Mouse (Mus musculus) neural tube, embryonic 11.5 days (tissue): ENCODE results near the gene Ophn1. TPM values are rescaled to one million over a fixed set of nuclear protein-coding genes. Genes with fewer than 3 reads are reported as not detected.
A peak's percentile ranks its signal among the peaks of the same experiment; 100 is the strongest.

Source experiments
- ATAC-seq: fragments of 200-750 bp; cut with Nextera tagmentation; 2 replicates; pipeline ENCODE4 v1.8.0; 2017; ENCODE audit warnings: moderate number of reproducible peaks, mild to moderate bottlenecking, moderate TSS enrichment, moderate library complexity; ENCODE audit not compliant: insufficient read depth, low FRiP score, low TSS enrichment
- DNase-seq: peaks from one replicate; pipeline ENCODE4 v3.0.0-alpha.2; 2015; ENCODE audit warnings: low spot score
- H3K27ac ChIP-seq: fragments of 300-500 bp; sonication (generic); 2 replicates; pipeline ENCODE4 v1.5.1; 2014; ENCODE audit warnings: low read depth, mild to moderate bottlenecking, low read length
- H3K27me3 ChIP-seq: fragments of 300-500 bp; sonication (generic); 2 replicates; pipeline ENCODE4 v1.6.1; 2014; ENCODE audit warnings: mild to moderate bottlenecking, low read length, mixed read lengths; ENCODE audit not compliant: control insufficient read depth, insufficient read depth
- H3K36me3 ChIP-seq: fragments of 300-500 bp; sonication (generic); 2 replicates; pipeline ENCODE4 v1.6.1; 2014; ENCODE audit warnings: mild to moderate bottlenecking, low read length, moderate library complexity, mixed read lengths; ENCODE audit not compliant: control insufficient read depth, insufficient read depth
- H3K4me1 ChIP-seq: fragments of 300-500 bp; sonication (generic); 2 replicates; pipeline ENCODE4 v1.6.1; 2014; ENCODE audit warnings: low read length, mixed read lengths; ENCODE audit not compliant: control insufficient read depth, insufficient read depth
- H3K4me2 ChIP-seq: fragments of 300-500 bp; sonication (generic); 2 replicates; pipeline ENCODE4 v1.6.1; 2014; ENCODE audit warnings: low read depth, mild to moderate bottlenecking, moderate library complexity
- H3K4me3 ChIP-seq: fragments of 300-500 bp; sonication (generic); 2 replicates; pipeline ENCODE4 v1.5.1; 2014; ENCODE audit warnings: low read depth, low read length
- H3K9ac ChIP-seq: fragments of 300-500 bp; sonication (generic); 2 replicates; pipeline ENCODE4 v1.6.1; 2014; ENCODE audit warnings: mild to moderate bottlenecking, low read length
- H3K9me3 ChIP-seq: fragments of 300-500 bp; sonication (generic); 2 replicates; pipeline ENCODE4 v1.6.1; 2016; ENCODE audit warnings: low read length; ENCODE audit not compliant: control insufficient read depth
- WGBS: fragments of 180-500 bp; shearing (Covaris S2); extraction: QIAGEN DNeasy Blood & Tissue Kit; methylation state at CpG from one replicate; pipeline ENCODE4 v1.1.7; 2014; 5-methylcytosine and 5-hydroxymethylcytosine counted together
- polyA plus RNA-seq: library from polyadenylated mRNA; unstranded; fragments of >200 nt; fragmentation: Nextera tagmentation; extraction: Ambion mirVana; gene quantifications from 2 replicates; pipeline ENCODE4 v1.2.1, GENCODE M21; 2014

Gene Ophn1
- polyA plus RNA-seq, result 17.4 and 18.4 TPM in 2 replicates

GRCm38 (mm10) chrX:98890406-98891116, at the start of gene Ophn1:
TSS of gene Ophn1 (minus strand) at chrX:98891025.
- ATAC-seq, result peak; percentile 91
- H3K4me2 ChIP-seq, result peak within 1 kb of the TSS; percentile 43
- H3K9me3 ChIP-seq, result no peaks in the 10 kb centered on the region
- H3K4me1 ChIP-seq, result no peaks in the 10 kb centered on the region
- H3K27ac ChIP-seq, result peak within 1 kb of the TSS; percentile 47
- H3K27me3 ChIP-seq, result no peaks in the 10 kb centered on the region; the same call in 1 of the 2 replicates
- H3K36me3 ChIP-seq, result no peaks in the 10 kb centered on the region
- peak within 1 kb of the TSS; percentile 58 for H3K9ac ChIP-seq
- peak within 1 kb of the TSS; percentile 40 for H3K4me3 ChIP-seq
- peak; percentile 74 for DNase-seq
- WGBS, result 16% methylated on average over 45 of the region's 48 CpGs

- peak; percentile 89 for ATAC-seq
- Histone ChIP-seq H3K4me1 (no peaks in the 10 kb centered on the region), H3K27ac (peak overlapping the region; percentile 79; the same call in 1 of the 2 replicates), H3K9ac (peak overlapping the region; percentile 73), H3K4me3 (peak overlapping the region; percentile 55), H3K27me3 (no peaks in the 10 kb centered on the region), H3K9me3 (no peaks in the 10 kb centered on the region), H3K4me2 (peak overlapping the region; percentile 53), H3K36me3 (no peaks in the 10 kb centered on the region)
- peak; percentile 92 for DNase-seq
- WGBS, result 13% methylated on average over 51 of the region's 57 CpGs
These were observed 46.9 kb upstream of the Ophn1 start for GRCm38 (mm10) chrX:98937555-98938294.

- peak; percentile 91 for ATAC-seq
- Histone ChIP-seq H3K9ac (peak overlapping the region; percentile 73), H3K27ac (peak overlapping the region; percentile 79; the same call in 1 of the 2 replicates), H3K4me3 (peak overlapping the region; percentile 55), H3K9me3 (no peaks in the 10 kb centered on the region), H3K36me3 (no peaks in the 10 kb centered on the region), H3K27me3 (no peaks in the 10 kb centered on the region), H3K4me1 (no peaks in the 10 kb centered on the region), H3K4me2 (peak overlapping the region; percentile 53)
- WGBS, result 23% methylated on average over 66 of the region's 66 CpGs
- peak; percentile 90 for DNase-seq
These were observed 46.1 kb upstream of the Ophn1 start for GRCm38 (mm10) chrX:98936707-98937554.

GRCm38 (mm10) chrX:98936101-98936500, 45.3 kb upstream of the Ophn1 start, which contains the start of gene Yipf6:
TSS of gene Yipf6 (plus strand) at chrX:98936316.
- peak within 1 kb of the TSS; percentile 73 for H3K9ac ChIP-seq
- DNase-seq (no peak), ATAC-seq (no peak)
- H3K36me3 ChIP-seq, result no peaks in the 10 kb centered on the region
- H3K27ac ChIP-seq, result peak within 1 kb of the TSS; percentile 79; the same call in 1 of the 2 replicates
- 64% methylated on average over 3 of the region's 3 CpGs for WGBS
- H3K27me3 ChIP-seq, result no peaks in the 10 kb centered on the region
- H3K4me1 ChIP-seq, result no peaks in the 10 kb centered on the region
- peak within 1 kb of the TSS; percentile 55 for H3K4me3 ChIP-seq
- no peaks in the 10 kb centered on the region for H3K9me3 ChIP-seq
- peak within 1 kb of the TSS; percentile 53 for H3K4me2 ChIP-seq

DNA sequence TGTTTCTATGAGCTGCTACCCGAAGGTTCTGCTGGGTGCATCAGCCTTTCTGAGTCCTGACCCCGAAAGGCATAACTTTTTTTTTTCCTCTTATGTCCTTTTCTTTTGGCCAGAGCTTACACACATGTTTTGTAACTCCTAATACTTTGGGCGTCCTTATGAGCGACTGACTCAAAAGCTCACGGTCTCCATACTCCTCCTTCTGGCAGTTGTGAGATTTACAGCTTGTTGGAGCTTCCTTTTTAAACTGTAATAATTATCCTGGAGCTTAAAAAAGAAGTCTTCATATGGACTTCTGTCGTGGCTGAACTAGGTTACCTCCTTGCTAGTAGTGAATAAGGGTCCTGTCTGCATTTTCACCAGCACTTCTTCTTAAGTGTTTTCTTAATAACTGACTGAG, 28.6 kb upstream of the Ophn1 start:
- ATAC-seq (no peak), DNase-seq (peak; percentile 17)
- H3K36me3 ChIP-seq, result no peaks in the 10 kb centered on the region
- H3K4me3 ChIP-seq, result no peak overlapping the region
- no peak overlapping the region for H3K4me2 ChIP-seq
- H3K9ac ChIP-seq, result no peak overlapping the region
- H3K4me1 ChIP-seq, result no peaks in the 10 kb centered on the region
- H3K27ac ChIP-seq, result no peak overlapping the region
- H3K9me3 ChIP-seq, result no peaks in the 10 kb centered on the region
- WGBS, result 28% methylated on average over 6 of the region's 6 CpGs
- no peaks in the 10 kb centered on the region for H3K27me3 ChIP-seq

- Histone ChIP-seq H3K9me3 (no peaks in the 10 kb centered on the region), H3K9ac (no peak overlapping the region), H3K4me1 (no peaks in the 10 kb centered on the region), H3K4me3 (no peak overlapping the region), H3K27me3 (no peaks in the 10 kb centered on the region), H3K27ac (no peak overlapping the region), H3K4me2 (no peak overlapping the region), H3K36me3 (no peaks in the 10 kb centered on the region)
- ATAC-seq, result no peak
- DNase-seq, result no peak
- 56% methylated on average over 1 of the region's 1 CpGs for WGBS
These were observed 18.1 kb upstream of the Ophn1 start for GRCm38 (mm10) chrX:98908910-98909309.

- H3K27ac ChIP-seq, result no peak overlapping the region
- H3K36me3 ChIP-seq, result no peaks in the 10 kb centered on the region
- H3K4me3 ChIP-seq, result no peak overlapping the region
- H3K9me3 ChIP-seq, result no peaks in the 10 kb centered on the region
- H3K27me3 ChIP-seq, result no peaks in the 10 kb centered on the region
- DNase-seq (no peak), ATAC-seq (no peak)
- H3K4me1 ChIP-seq, result no peaks in the 10 kb centered on the region
- WGBS, result 93% methylated on average over 6 of the region's 6 CpGs
- no peak overlapping the region for H3K9ac ChIP-seq
- no peak overlapping the region for H3K4me2 ChIP-seq
These were observed 13.4 kb upstream of the Ophn1 start for GRCm38 (mm10) chrX:98904226-98904625.

DNA sequence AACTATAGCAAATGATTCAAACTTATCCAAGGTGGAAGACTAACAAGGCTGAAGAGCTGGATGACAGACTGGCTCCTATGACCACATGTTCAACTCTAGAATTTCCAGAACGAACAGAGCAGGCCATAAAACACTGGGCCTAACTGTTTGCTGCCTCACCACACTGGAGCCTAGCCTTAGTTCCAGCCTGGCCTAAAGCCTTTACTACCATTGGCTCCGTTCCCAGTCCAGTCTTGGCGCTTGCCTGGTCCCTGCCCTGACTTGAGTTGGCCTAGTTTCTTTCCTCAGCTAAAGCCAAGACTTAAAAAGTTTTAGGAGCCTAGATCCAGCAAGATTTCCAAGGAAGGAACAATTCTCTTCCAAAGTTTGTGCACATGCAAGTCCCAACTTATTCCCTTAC, 7.5 kb upstream of the Ophn1 start:
- 74% methylated on average over 3 of the region's 3 CpGs for WGBS
- no peak for DNase-seq
- Histone ChIP-seq H3K27me3 (no peaks in the 10 kb centered on the region), H3K27ac (no peak overlapping the region), H3K9me3 (no peaks in the 10 kb centered on the region), H3K9ac (no peak overlapping the region), H3K36me3 (no peaks in the 10 kb centered on the region), H3K4me3 (no peak overlapping the region), H3K4me1 (no peaks in the 10 kb centered on the region), H3K4me2 (no peak overlapping the region)
- no peak for ATAC-seq
